Mouse (Mus musculus): ENCODE measurements around the gene Insm1.

Insm1 gene

DNA sequence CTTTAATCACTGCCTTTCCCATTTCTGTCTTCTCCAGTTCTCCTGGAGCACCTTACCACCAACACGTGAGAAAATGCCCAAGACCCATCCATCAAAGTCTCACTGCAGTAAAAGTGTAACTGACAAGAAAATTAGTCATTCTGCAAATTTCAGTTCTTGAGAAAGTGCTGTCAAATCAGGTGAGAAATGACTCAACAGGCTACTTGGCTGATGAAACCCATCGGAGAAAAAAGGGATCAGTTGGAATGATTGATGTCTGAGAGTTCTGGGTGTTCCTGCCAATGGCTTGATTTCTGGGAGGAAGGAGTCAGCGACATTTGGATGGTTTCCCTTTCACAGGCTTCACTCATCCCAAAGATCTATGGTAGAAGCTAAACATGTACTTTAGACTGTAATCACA, 44.8 kb downstream of the Insm1 start:
- no peak for DNase-seq

Measured in cerebellum, adult 9-10 months (tissue).